Mouse (Mus musculus): ENCODE data around the gene 1110051M20Rik. TPM values are rescaled to one million over a fixed set of nuclear protein-coding genes. Genes with fewer than 3 reads are reported as not detected.

Gene 1110051M20Rik
- polyA plus RNA-seq, 1 experiment from 2014 or later: 98.6 TPM

- 3% methylated on average over 4 of the region's 4 CpGs for WGBS
- H3K4me2 ChIP-seq (ENCODE audit: low read depth): no peak overlapping the region
These were observed 11.3 kb upstream of the 1110051M20Rik start for GRCm38 (mm10) chr2:91455826-91456225.

DNA sequence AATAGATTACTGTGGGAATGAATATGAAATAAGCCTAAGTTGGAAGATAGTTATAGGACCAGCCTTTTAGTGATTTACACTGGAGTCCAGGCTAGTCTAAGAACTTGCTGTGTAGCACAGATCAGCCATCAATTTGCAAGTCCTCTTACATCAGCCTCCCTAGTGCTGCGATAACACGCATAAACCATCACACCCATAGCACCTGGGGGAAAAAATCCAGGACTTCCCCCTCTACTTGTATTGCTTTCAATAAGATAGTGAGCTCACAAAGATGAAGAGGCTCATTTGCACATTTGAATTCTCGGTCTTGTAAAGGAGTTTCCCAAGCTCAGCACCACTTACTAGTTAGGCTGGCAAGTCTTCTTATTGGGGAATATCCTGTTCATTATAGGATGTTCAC is 9.9 kb upstream of the 1110051M20Rik start:
- no peaks in the 10 kb centered on the region for H3K36me3 ChIP-seq (ENCODE audit: control insufficient read depth, insufficient read depth, low read length)
- WGBS: 93% methylated on average over 3 of the region's 3 CpGs
- ATAC-seq (ENCODE audit: insufficient read depth, low FRiP score, low TSS enrichment): no peak

More at GRCm38 (mm10) chr2:91455826-91456225, 11.3 kb upstream of the 1110051M20Rik start:
- Histone ChIP-seq H3K4me3 (ENCODE audit: low read depth, low read length) (no peak overlapping the region), H3K27me3 (ENCODE audit: control insufficient read depth, insufficient read depth, low read length) (no peaks in the 10 kb centered on the region), H3K9me3 (ENCODE audit: control insufficient read depth, low read length) (no peaks in the 10 kb centered on the region), H3K4me1 (ENCODE audit: control insufficient read depth, insufficient read depth, low read length) (peaks cover 5% of the 10 kb centered on the region), H3K36me3 (ENCODE audit: control insufficient read depth, insufficient read depth, low read length) (no peaks in the 10 kb centered on the region), H3K27ac (ENCODE audit: low read depth, low read length) (no peak overlapping the region), H3K9ac (ENCODE audit: low read length) (no peak overlapping the region)
- DNase-seq (ENCODE audit: low spot score) (no peak), ATAC-seq (ENCODE audit: insufficient read depth, low FRiP score, low TSS enrichment) (no peak)

DNA sequence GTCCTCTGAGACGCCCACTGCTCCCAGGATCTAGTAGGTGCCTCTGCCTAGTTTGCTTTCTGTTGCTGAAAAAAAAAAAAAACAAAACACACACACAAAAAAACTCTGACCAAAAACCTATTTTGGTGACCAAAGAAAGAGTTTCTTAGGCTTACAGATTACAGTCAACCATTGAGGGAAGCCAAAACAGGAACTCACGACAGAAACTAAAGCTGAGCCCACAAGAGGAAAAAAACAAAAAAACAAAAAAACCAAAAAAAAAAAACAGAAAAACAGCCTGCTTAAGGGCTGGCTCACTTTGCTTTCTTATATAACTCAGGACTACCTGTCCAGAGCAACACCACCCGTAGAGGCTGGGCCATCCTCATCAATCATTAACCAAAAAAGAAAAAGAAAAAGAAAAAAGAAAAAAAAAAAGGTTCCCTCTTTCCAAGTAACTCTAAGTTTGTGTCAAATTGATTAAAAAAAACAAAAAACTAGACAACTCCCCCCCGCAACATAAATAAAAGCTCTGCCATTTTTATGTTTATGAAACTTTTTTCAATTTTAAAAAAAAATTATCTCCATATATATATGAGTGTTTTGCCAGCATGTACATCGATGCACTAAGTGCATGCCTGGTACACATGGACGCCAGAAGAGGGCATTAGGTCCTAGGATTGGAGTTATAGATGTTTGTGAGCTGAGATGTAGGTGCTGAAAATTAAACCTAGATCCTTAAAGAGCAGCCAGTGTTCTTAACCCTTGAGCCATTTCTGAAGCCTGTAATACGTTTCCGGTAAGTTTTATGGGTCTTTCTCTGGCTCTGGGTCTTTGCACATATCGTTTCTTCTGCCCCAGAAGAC is 8.9 kb upstream of the 1110051M20Rik start:
- Histone ChIP-seq H3K4me3 (ENCODE audit: low read depth, low read length) (no peak overlapping the region), H3K36me3 (ENCODE audit: control insufficient read depth, insufficient read depth, low read length) (no peaks in the 10 kb centered on the region), H3K27me3 (ENCODE audit: control insufficient read depth, insufficient read depth, low read length) (no peaks in the 10 kb centered on the region), H3K4me1 (ENCODE audit: control insufficient read depth, insufficient read depth, low read length) (peaks cover 5% of the 10 kb centered on the region), H3K9ac (ENCODE audit: low read length) (no peak overlapping the region), H3K27ac (ENCODE audit: low read depth, low read length) (no peak overlapping the region), H3K4me2 (ENCODE audit: low read depth) (no peak overlapping the region), H3K9me3 (ENCODE audit: control insufficient read depth, low read length) (no peaks in the 10 kb centered on the region)
- WGBS: 81% methylated on average over 9 of the region's 9 CpGs
- ATAC-seq (ENCODE audit: insufficient read depth, low FRiP score, low TSS enrichment) (no peak), DNase-seq (ENCODE audit: low spot score) (no peak)

More for the DNA sequence above, 9.9 kb upstream of the 1110051M20Rik start:
- no peak overlapping the region for H3K9ac ChIP-seq (ENCODE audit: low read length)
- no peak overlapping the region for H3K27ac ChIP-seq (ENCODE audit: low read depth, low read length)
- H3K4me1 ChIP-seq (ENCODE audit: control insufficient read depth, insufficient read depth, low read length): peaks cover 5% of the 10 kb centered on the region
- H3K27me3 ChIP-seq (ENCODE audit: control insufficient read depth, insufficient read depth, low read length): no peaks in the 10 kb centered on the region
- no peaks in the 10 kb centered on the region for H3K9me3 ChIP-seq (ENCODE audit: control insufficient read depth, low read length)
- no peak overlapping the region for H3K4me3 ChIP-seq (ENCODE audit: low read depth, low read length)
- no peak for DNase-seq (ENCODE audit: low spot score)
- H3K4me2 ChIP-seq (ENCODE audit: low read depth): no peak overlapping the region

- Histone ChIP-seq H3K27ac (ENCODE audit: low read depth, low read length) (no peak overlapping the region), H3K27me3 (ENCODE audit: control insufficient read depth, insufficient read depth, low read length) (no peaks in the 10 kb centered on the region), H3K4me1 (ENCODE audit: control insufficient read depth, insufficient read depth, low read length) (peaks cover 5% of the 10 kb centered on the region), H3K4me2 (ENCODE audit: low read depth) (no peak overlapping the region), H3K9ac (ENCODE audit: low read length) (no peak overlapping the region), H3K36me3 (ENCODE audit: control insufficient read depth, insufficient read depth, low read length) (no peaks in the 10 kb centered on the region), H3K4me3 (ENCODE audit: low read depth, low read length) (no peak overlapping the region), H3K9me3 (ENCODE audit: control insufficient read depth, low read length) (no peaks in the 10 kb centered on the region)
- WGBS: 40% methylated on average over 8 of the region's 8 CpGs
- ATAC-seq (ENCODE audit: insufficient read depth, low FRiP score, low TSS enrichment) (no peak), DNase-seq (ENCODE audit: low spot score) (no peak)
These were observed 8.2 kb upstream of the 1110051M20Rik start for GRCm38 (mm10) chr2:91452658-91453057.

DNA sequence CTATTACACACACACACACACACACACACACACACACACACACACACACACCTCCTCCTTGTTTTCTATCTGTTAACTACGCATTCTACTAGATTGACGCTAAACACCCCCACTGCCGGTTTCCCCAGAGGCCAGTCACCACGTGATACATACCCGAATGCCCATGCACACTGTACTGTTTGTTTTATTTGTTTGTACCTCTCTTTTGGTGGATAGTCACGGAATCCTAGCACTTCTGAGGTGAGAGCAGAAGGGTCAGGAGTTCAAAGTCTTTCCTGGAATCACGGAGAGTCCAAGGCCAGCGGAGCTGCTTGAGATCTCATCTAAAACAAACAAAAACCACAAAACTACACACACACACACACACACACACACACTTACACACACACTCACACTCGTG is 5.8 kb upstream of the 1110051M20Rik start:
- H3K27me3 ChIP-seq (ENCODE audit: control insufficient read depth, insufficient read depth, low read length): no peaks in the 10 kb centered on the region
- no peak overlapping the region for H3K4me2 ChIP-seq (ENCODE audit: low read depth)
- no peaks in the 10 kb centered on the region; the same call in 1 of the 2 replicates for H3K4me1 ChIP-seq (ENCODE audit: control insufficient read depth, insufficient read depth, low read length)
- H3K27ac ChIP-seq (ENCODE audit: low read depth, low read length): no peak overlapping the region
- no peaks in the 10 kb centered on the region for H3K9me3 ChIP-seq (ENCODE audit: control insufficient read depth, low read length)
- WGBS: 75% methylated on average over 9 of the region's 9 CpGs
- no peak for ATAC-seq (ENCODE audit: insufficient read depth, low FRiP score, low TSS enrichment)
- no peak overlapping the region for H3K9ac ChIP-seq (ENCODE audit: low read length)
- no peak overlapping the region for H3K4me3 ChIP-seq (ENCODE audit: low read depth, low read length)
- no peak for DNase-seq (ENCODE audit: low spot score)
- no peaks in the 10 kb centered on the region for H3K36me3 ChIP-seq (ENCODE audit: control insufficient read depth, insufficient read depth, low read length)

- no peak overlapping the region for H3K27ac ChIP-seq (ENCODE audit: low read depth, low read length)
- no peak overlapping the region for H3K4me3 ChIP-seq (ENCODE audit: low read depth, low read length)
- ATAC-seq (ENCODE audit: insufficient read depth, low FRiP score, low TSS enrichment) (no peak), DNase-seq (ENCODE audit: low spot score) (no peak)
- no peaks in the 10 kb centered on the region for H3K27me3 ChIP-seq (ENCODE audit: control insufficient read depth, insufficient read depth, low read length)
- 56% methylated on average over 1 of the region's 1 CpGs for WGBS
- H3K36me3 ChIP-seq (ENCODE audit: control insufficient read depth, insufficient read depth, low read length): no peaks in the 10 kb centered on the region
- no peak overlapping the region for H3K9ac ChIP-seq (ENCODE audit: low read length)
- H3K4me2 ChIP-seq (ENCODE audit: low read depth): no peak overlapping the region
- no peaks in the 10 kb centered on the region for H3K9me3 ChIP-seq (ENCODE audit: control insufficient read depth, low read length)
- no peaks in the 10 kb centered on the region for H3K4me1 ChIP-seq (ENCODE audit: control insufficient read depth, insufficient read depth, low read length)
These were observed 5.2 kb upstream of the 1110051M20Rik start for GRCm38 (mm10) chr2:91449662-91450061.

- WGBS: 85% methylated on average over 1 of the region's 1 CpGs
- H3K4me2 ChIP-seq (ENCODE audit: low read depth): no peak overlapping the region
- no peak overlapping the region for H3K9ac ChIP-seq (ENCODE audit: low read length)
- H3K27ac ChIP-seq (ENCODE audit: low read depth, low read length): no peak overlapping the region
- H3K9me3 ChIP-seq (ENCODE audit: control insufficient read depth, low read length): no peaks in the 10 kb centered on the region
- no peak overlapping the region for H3K4me3 ChIP-seq (ENCODE audit: low read depth, low read length)
- no peaks in the 10 kb centered on the region for H3K36me3 ChIP-seq (ENCODE audit: control insufficient read depth, insufficient read depth, low read length)
- ATAC-seq (ENCODE audit: insufficient read depth, low FRiP score, low TSS enrichment): no peak
- DNase-seq (ENCODE audit: low spot score): no peak
- H3K27me3 ChIP-seq (ENCODE audit: control insufficient read depth, insufficient read depth, low read length): no peaks in the 10 kb centered on the region
- no peaks in the 10 kb centered on the region for H3K4me1 ChIP-seq (ENCODE audit: control insufficient read depth, insufficient read depth, low read length)
These were observed 2.3 kb downstream of the 1110051M20Rik start for GRCm38 (mm10) chr2:91442241-91442640.

GRCm38 (mm10) chr2:91441715-91442114 is 2.8 kb downstream of the 1110051M20Rik start:
- Histone ChIP-seq H3K9ac (ENCODE audit: low read length) (no peak overlapping the region), H3K9me3 (ENCODE audit: control insufficient read depth, low read length) (no peaks in the 10 kb centered on the region), H3K27ac (ENCODE audit: low read depth, low read length) (no peak overlapping the region), H3K4me3 (ENCODE audit: low read depth, low read length) (no peak overlapping the region), H3K4me2 (ENCODE audit: low read depth) (no peak overlapping the region), H3K36me3 (ENCODE audit: control insufficient read depth, insufficient read depth, low read length) (no peaks in the 10 kb centered on the region), H3K27me3 (ENCODE audit: control insufficient read depth, insufficient read depth, low read length) (no peaks in the 10 kb centered on the region), H3K4me1 (ENCODE audit: control insufficient read depth, insufficient read depth, low read length) (no peaks in the 10 kb centered on the region)
- WGBS: 69% methylated on average over 2 of the region's 2 CpGs
- DNase-seq (ENCODE audit: low spot score) (no peak), ATAC-seq (ENCODE audit: insufficient read depth, low FRiP score, low TSS enrichment) (no peak)

DNA sequence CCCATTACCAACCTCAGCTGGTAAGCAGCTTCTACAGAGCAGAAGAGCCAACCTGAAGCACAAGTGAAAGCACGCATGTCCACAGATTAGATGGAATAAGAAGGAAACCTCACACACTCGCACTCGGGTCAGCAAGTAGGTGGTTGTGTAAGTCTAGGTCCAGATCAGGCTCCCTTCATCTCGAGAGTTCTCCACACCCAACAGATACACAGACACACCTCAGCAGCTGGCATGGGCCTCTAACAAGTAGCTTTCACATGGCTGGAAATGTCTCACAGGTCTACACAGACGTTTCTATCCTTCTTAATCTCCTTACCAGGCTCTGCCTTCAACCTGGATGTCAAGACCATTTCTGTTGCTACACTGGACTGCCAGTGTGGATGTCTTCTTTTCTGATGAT is 3.8 kb downstream of the 1110051M20Rik start:
- no peaks in the 10 kb centered on the region for H3K9me3 ChIP-seq (ENCODE audit: control insufficient read depth, low read length)
- H3K9ac ChIP-seq (ENCODE audit: low read length): no peak overlapping the region
- 88% methylated on average over 5 of the region's 5 CpGs for WGBS
- ATAC-seq (ENCODE audit: insufficient read depth, low FRiP score, low TSS enrichment): no peak
- H3K27me3 ChIP-seq (ENCODE audit: control insufficient read depth, insufficient read depth, low read length): no peaks in the 10 kb centered on the region
- DNase-seq (ENCODE audit: low spot score): no peak
- H3K4me2 ChIP-seq (ENCODE audit: low read depth): no peak overlapping the region
- no peaks in the 10 kb centered on the region for H3K36me3 ChIP-seq (ENCODE audit: control insufficient read depth, insufficient read depth, low read length)
- H3K4me3 ChIP-seq (ENCODE audit: low read depth, low read length): no peak overlapping the region
- no peaks in the 10 kb centered on the region for H3K4me1 ChIP-seq (ENCODE audit: control insufficient read depth, insufficient read depth, low read length)
- no peak overlapping the region for H3K27ac ChIP-seq (ENCODE audit: low read depth, low read length)

Measured in neural tube, embryonic 11.5 days (tissue).